Mouse (Mus musculus): Measurements from ENCODE around the gene Pla2g16. TPM values are rescaled to one million over a fixed set of nuclear protein-coding genes. Genes with fewer than 3 reads are reported as not detected.
A peak's percentile ranks its signal among the peaks of the same experiment; 100 is the strongest.

The Pla2g16 gene
- total RNA-seq, 4 experiments from 2014 or later = 40.1 to 48.2 (median 43.3) TPM

GRCm38 (mm10) chr19:7611942-7612757 lies 54.9 kb downstream of the Pla2g16 start, which contains the start of gene Hrasls5:
Gene Hrasls5 (plus strand): TSS chr19:7612541.
- DNase-seq (ENCODE audit: low spot score in 2 of 2) = peak; percentile 30 to 49

GRCm38 (mm10) chr19:7613151-7613550 lies 55.9 kb downstream of the Pla2g16 start:
- no peak for DNase-seq (ENCODE audit: low spot score in 2 of 2)

GRCm38 (mm10) chr19:7616231-7616930 lies 59.1 kb downstream of the Pla2g16 start:
- no peak for DNase-seq (ENCODE audit: low spot score in 2 of 2)

DNA sequence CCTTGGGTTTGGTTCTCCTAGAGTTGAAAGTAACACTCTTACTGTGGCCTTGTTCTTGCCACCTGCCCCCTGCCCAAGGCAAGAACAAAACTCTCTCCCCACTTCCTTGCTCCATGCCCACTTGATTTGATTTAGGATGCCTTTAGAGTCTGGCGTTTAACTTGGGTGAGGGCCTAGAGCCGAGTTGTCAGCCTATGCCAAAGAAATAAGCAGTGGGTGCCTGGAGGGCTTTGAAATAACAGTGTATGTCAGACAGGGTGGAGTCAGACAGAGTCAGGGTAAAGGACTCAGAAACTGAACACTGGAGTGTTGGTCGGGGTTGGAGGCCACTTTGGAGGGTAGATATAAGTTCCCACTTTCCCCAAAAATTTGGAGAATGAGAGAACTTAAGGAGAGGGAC lies 59.8 kb downstream of the Pla2g16 start:
- no peak for DNase-seq (ENCODE audit: low spot score in 2 of 2)

- DNase-seq (ENCODE audit: low spot score in 2 of 2) = peak in 1 of 2 experiments; percentile 67
Measured at GRCm38 (mm10) chr19:7617696-7618095, 60.4 kb downstream of the Pla2g16 start.

GRCm38 (mm10) chr19:7633021-7633420 lies 75.8 kb downstream of the Pla2g16 start:
- no peak for DNase-seq (ENCODE audit: low spot score in 2 of 2)

GRCm38 (mm10) chr19:7633786-7634185 lies 76.5 kb downstream of the Pla2g16 start:
- no peak for DNase-seq (ENCODE audit: low spot score in 2 of 2)

Other genes starting within 250 kb of the Pla2g16 start
- 100 to 1,000 TPM; 101 to 135 (median 120) TPM for gene Mark2, start 215.6 kb upstream of the Pla2g16 start, total RNA-seq (2022)
- gene Spindoc, start 174.5 kb upstream of the Pla2g16 start, total RNA-seq (2022) = 10 to 100 TPM; 31.8 to 36.3 (median 33.9) TPM
- gene 2700081O15Rik, start 139.8 kb upstream of the Pla2g16 start, total RNA-seq (2022) = 10 to 100 TPM; 37.1 to 44.0 (median 40.6) TPM
- gene Rtn3, start 74.2 kb upstream of the Pla2g16 start, total RNA-seq (2022) = 100 to 1,000 TPM; 723 to 801 (median 747) TPM
- 10 to 100 TPM; 24.8 to 27.1 (median 26.2) TPM for gene Atl3, start 63.4 kb upstream of the Pla2g16 start, total RNA-seq (2022)
- gene Lgals12, start 49.7 kb downstream of the Pla2g16 start, total RNA-seq (2022) = under 1 TPM; 0.22 to 0.63 (median 0.38) TPM
- under 1 TPM in 1 of 4 experiments, not detected in 3; 0.55 TPM for gene Hrasls5, start 55.1 kb downstream of the Pla2g16 start, total RNA-seq (2022)
- gene Slc22a19, start 153.9 kb downstream of the Pla2g16 start, total RNA-seq (2022) = not detected
- not detected for gene Slc22a26, start 245.2 kb downstream of the Pla2g16 start, total RNA-seq (2022)